Mouse (Mus musculus) midbrain, embryonic 10.5 days (tissue): ENCODE measurements around the gene Lactb. TPM values are rescaled to one million over a fixed set of nuclear protein-coding genes. Genes with fewer than 3 reads are reported as not detected.

Experiments
- DNase-seq: peaks from one replicate; pipeline ENCODE4 v3.0.0-alpha.2; 2017; ENCODE audit warnings: low spot score
- H3K27ac ChIP-seq: fragments of 300-500 bp; sonication (generic); replicated peaks from 2 replicates; pipeline ENCODE4 v1.5.1; 2016; ENCODE audit warnings: mild to moderate bottlenecking
- H3K27me3 ChIP-seq: fragments of 300-500 bp; sonication (generic); 2 replicates; pipeline ENCODE4 v1.6.1; 2016; ENCODE audit warnings: low read depth, mild to moderate bottlenecking; ENCODE audit not compliant: poor library complexity, severe bottlenecking
- H3K36me3 ChIP-seq: fragments of 300-500 bp; sonication (generic); 2 replicates; pipeline ENCODE4 v1.6.1; 2016; ENCODE audit warnings: mild to moderate bottlenecking, moderate library complexity
- H3K4me1 ChIP-seq: fragments of 300-500 bp; sonication (generic); 2 replicates; pipeline ENCODE4 v1.6.1; 2016
- H3K4me3 ChIP-seq: fragments of 300-500 bp; sonication (generic); 2 replicates; pipeline ENCODE4 v1.5.1; 2016; ENCODE audit warnings: mild to moderate bottlenecking, moderate library complexity
- H3K9me3 ChIP-seq: fragments of 300-500 bp; sonication (generic); replicated peaks from 2 replicates; pipeline ENCODE4 v1.6.1; 2016; ENCODE audit warnings: mild to moderate bottlenecking
- WGBS: fragments of 180-500 bp; shearing (Covaris S2); methylation state at CpG from one replicate; pipeline ENCODE4 v1.1.7; 2016; 5-methylcytosine and 5-hydroxymethylcytosine counted together
- polyA plus RNA-seq: library from polyadenylated mRNA; unstranded; fragments of >200 nt; fragmentation: Nextera tagmentation; extraction: Ambion mirVana; gene quantifications from 2 replicates; pipeline ENCODE4 v1.2.1, GENCODE M21; 2016

Lactb gene
- 8.2 and 9.6 TPM in 2 replicates for polyA plus RNA-seq

GRCm38 (mm10) chr9:66975239-66975645 lies at the start of gene Lactb:
Gene Lactb (minus strand): TSS chr9:66975484.
- H3K36me3 ChIP-seq: peaks cover 9% of the 10 kb centered on the region
- peaks cover 12% of the 10 kb centered on the region for H3K4me1 ChIP-seq
- no peaks in the 10 kb centered on the region for H3K9me3 ChIP-seq
- H3K27me3 ChIP-seq: peaks cover 7% of the 10 kb centered on the region; the same call in 1 of the 2 replicates
- under 1% methylated on average over 31 of the region's 32 CpGs for WGBS
- peak within 1 kb of the TSS; percentile 84 for H3K27ac ChIP-seq
- DNase-seq: peak; percentile 95
- peak within 1 kb of the TSS; percentile 83 for H3K4me3 ChIP-seq

- Histone ChIP-seq H3K9me3 (no peaks in the 10 kb centered on the region), H3K27ac (no peak overlapping the region), H3K4me1 (no peaks in the 10 kb centered on the region), H3K36me3 (peaks cover 67% of the 10 kb centered on the region), H3K4me3 (no peak overlapping the region), H3K27me3 (no peaks in the 10 kb centered on the region)
- WGBS: 93% methylated on average over 9 of the region's 9 CpGs
- DNase-seq: no peak
Measured at GRCm38 (mm10) chr9:67023371-67023770, 48.1 kb upstream of the Lactb start.

GRCm38 (mm10) chr9:67020063-67020462 lies 44.8 kb upstream of the Lactb start:
- Histone ChIP-seq H3K4me3 (no peak overlapping the region), H3K36me3 (peaks cover 37% of the 10 kb centered on the region), H3K4me1 (no peaks in the 10 kb centered on the region), H3K27ac (no peak overlapping the region), H3K9me3 (no peaks in the 10 kb centered on the region), H3K27me3 (no peaks in the 10 kb centered on the region)
- whole genome bisulfite sequencing: 74% methylated on average over 2 of the region's 2 CpGs
- no peak for DNase-seq

- no peak overlapping the region for H3K27ac ChIP-seq
Measured at GRCm38 (mm10) chr9:67013501-67013900, 38.2 kb upstream of the Lactb start.

GRCm38 (mm10) chr9:67012470-67012869 lies 37.2 kb upstream of the Lactb start:
- 49% methylated on average over 3 of the region's 3 CpGs for WGBS
- H3K27ac ChIP-seq: 0 out of 2 replicates have a peak overlapping the region, but pooled peaks have one; percentile 46

More at GRCm38 (mm10) chr9:67013501-67013900, 38.2 kb upstream of the Lactb start:
- Histone ChIP-seq H3K9me3 (no peaks in the 10 kb centered on the region), H3K36me3 (no peaks in the 10 kb centered on the region), H3K4me1 (peaks cover 18% of the 10 kb centered on the region), H3K27me3 (no peaks in the 10 kb centered on the region), H3K4me3 (no peak overlapping the region)
- DNase-seq: no peak
- WGBS: 73% methylated on average over 2 of the region's 2 CpGs

GRCm38 (mm10) chr9:67011483-67011882 lies 36.2 kb upstream of the Lactb start:
- WGBS: 74% methylated on average over 9 of the region's 9 CpGs
- H3K9me3 ChIP-seq: no peaks in the 10 kb centered on the region
- H3K36me3 ChIP-seq: no peaks in the 10 kb centered on the region
- peaks cover 20% of the 10 kb centered on the region for H3K4me1 ChIP-seq
- H3K27ac ChIP-seq: no peak overlapping the region
- H3K27me3 ChIP-seq: no peaks in the 10 kb centered on the region
- no peak overlapping the region for H3K4me3 ChIP-seq
- no peak for DNase-seq

More at GRCm38 (mm10) chr9:67012470-67012869, 37.2 kb upstream of the Lactb start:
- peaks cover 20% of the 10 kb centered on the region for H3K4me1 ChIP-seq
- no peaks in the 10 kb centered on the region for H3K9me3 ChIP-seq
- no peak overlapping the region for H3K4me3 ChIP-seq
- no peaks in the 10 kb centered on the region for H3K36me3 ChIP-seq
- no peaks in the 10 kb centered on the region for H3K27me3 ChIP-seq
- DNase-seq: no peak

GRCm38 (mm10) chr9:67008781-67009180 lies 33.5 kb upstream of the Lactb start:
- H3K36me3 ChIP-seq: no peaks in the 10 kb centered on the region
- H3K4me3 ChIP-seq: no peak overlapping the region
- WGBS: 62% methylated on average over 11 of the region's 11 CpGs
- no peak overlapping the region for H3K27ac ChIP-seq
- no peaks in the 10 kb centered on the region for H3K27me3 ChIP-seq
- no peaks in the 10 kb centered on the region for H3K9me3 ChIP-seq
- peaks cover 20% of the 10 kb centered on the region for H3K4me1 ChIP-seq
- DNase-seq: no peak

- no peak overlapping the region for H3K4me3 ChIP-seq
- no peak overlapping the region for H3K27ac ChIP-seq
- DNase-seq: no peak
- 83% methylated on average over 4 of the region's 4 CpGs for WGBS
- no peaks in the 10 kb centered on the region for H3K27me3 ChIP-seq
- H3K36me3 ChIP-seq: no peaks in the 10 kb centered on the region
- peaks cover 9% of the 10 kb centered on the region; the same call in 1 of the 2 replicates for H3K4me1 ChIP-seq
- no peaks in the 10 kb centered on the region for H3K9me3 ChIP-seq
Measured at GRCm38 (mm10) chr9:67006376-67006775, 31.1 kb upstream of the Lactb start.

GRCm38 (mm10) chr9:67005161-67005742 lies 30.0 kb upstream of the Lactb start:
- H3K36me3 ChIP-seq: no peaks in the 10 kb centered on the region
- H3K9me3 ChIP-seq: no peaks in the 10 kb centered on the region
- no peak for DNase-seq
- no peak overlapping the region for H3K4me3 ChIP-seq
- H3K4me1 ChIP-seq: peaks cover 11% of the 10 kb centered on the region; the same call in 1 of the 2 replicates
- no peaks in the 10 kb centered on the region for H3K27me3 ChIP-seq
- H3K27ac ChIP-seq: no peak overlapping the region
- WGBS: 88% methylated on average over 11 of the region's 11 CpGs

- Histone ChIP-seq H3K27me3 (no peaks in the 10 kb centered on the region), H3K27ac (no peak overlapping the region), H3K4me3 (no peak overlapping the region), H3K36me3 (no peaks in the 10 kb centered on the region), H3K4me1 (peaks cover 9% of the 10 kb centered on the region; the same call in 1 of the 2 replicates), H3K9me3 (no peaks in the 10 kb centered on the region)
- no peak for DNase-seq
- WGBS: 52% methylated on average over 4 of the region's 4 CpGs
Measured at GRCm38 (mm10) chr9:67003656-67004055, 28.4 kb upstream of the Lactb start.

GRCm38 (mm10) chr9:67003156-67003555 lies 27.9 kb upstream of the Lactb start:
- no peaks in the 10 kb centered on the region for H3K36me3 ChIP-seq
- H3K27me3 ChIP-seq: no peaks in the 10 kb centered on the region
- no peaks in the 10 kb centered on the region for H3K9me3 ChIP-seq
- H3K4me1 ChIP-seq: peaks cover 6% of the 10 kb centered on the region; the same call in 1 of the 2 replicates
- no peak overlapping the region for H3K4me3 ChIP-seq
- 45% methylated on average over 4 of the region's 4 CpGs for WGBS
- H3K27ac ChIP-seq: no peak overlapping the region
- no peak for DNase-seq

GRCm38 (mm10) chr9:67001506-67001905 lies 26.2 kb upstream of the Lactb start:
- no peaks in the 10 kb centered on the region for H3K36me3 ChIP-seq
- no peak overlapping the region for H3K27ac ChIP-seq
- 79% methylated on average over 4 of the region's 4 CpGs for WGBS

GRCm38 (mm10) chr9:67001050-67001449 lies 25.8 kb upstream of the Lactb start:
- 9% methylated on average over 6 of the region's 6 CpGs for WGBS
- Histone ChIP-seq H3K4me3 (no peak overlapping the region), H3K36me3 (no peaks in the 10 kb centered on the region), H3K27me3 (no peaks in the 10 kb centered on the region), H3K27ac (no peak overlapping the region), H3K9me3 (no peaks in the 10 kb centered on the region), H3K4me1 (peaks cover 6% of the 10 kb centered on the region; the same call in 1 of the 2 replicates)
- peak; percentile 87 for DNase-seq

More at GRCm38 (mm10) chr9:67001506-67001905, 26.2 kb upstream of the Lactb start:
- Histone ChIP-seq H3K4me1 (peaks cover 6% of the 10 kb centered on the region; the same call in 1 of the 2 replicates), H3K9me3 (no peaks in the 10 kb centered on the region), H3K27me3 (no peaks in the 10 kb centered on the region), H3K4me3 (no peak overlapping the region)
- no peak for DNase-seq
